Mouse (Mus musculus): Measurements from ENCODE around the gene Ago1. TPM values are rescaled to one million over a fixed set of nuclear protein-coding genes. Genes with fewer than 3 reads are reported as not detected.

Gene Ago1
- 20.1 and 23.4 TPM in 2 replicates for polyA plus RNA-seq (2016; fragmentation: Nextera tagmentation; extraction: Ambion mirVana)

- Histone ChIP-seq H3K4me3 (replicated peaks) (peak within 1 kb of the TSS; percentile 91), H3K27me3 (no peaks in the 10 kb centered on the region), H3K9me3 (no peaks in the 10 kb centered on the region), H3K9ac (peak within 1 kb of the TSS; percentile 94), H3K4me2 (peak within 1 kb of the TSS; percentile 74), H3K27ac (peak within 1 kb of the TSS; percentile 99), H3K4me1 (peaks cover 47% of the 10 kb centered on the region), H3K36me3 (replicated peaks) (no peaks in the 10 kb centered on the region)
- WGBS = under 1% methylated on average over 55 of the region's 55 CpGs
- ATAC-seq (ENCODE audit: low FRiP score) = peak; percentile 82
These were observed at the start of gene Ago1 for GRCm38 (mm10) chr4:126468285-126468901. Gene Ago1, minus strand, starts transcription at chr4:126468583.

GRCm38 (mm10) chr4:126512308-126513066 lies 44.1 kb upstream of the Ago1 start:
- H3K9ac ChIP-seq = no peak overlapping the region
- H3K27ac ChIP-seq = no peak overlapping the region
- H3K36me3 ChIP-seq (replicated peaks) = peaks cover 43% of the 10 kb centered on the region
- H3K4me1 ChIP-seq = no peaks in the 10 kb centered on the region
- H3K4me2 ChIP-seq = no peak overlapping the region
- H3K4me3 ChIP-seq (replicated peaks) = no peak overlapping the region
- ATAC-seq (ENCODE audit: low FRiP score) = no peak
- no peaks in the 10 kb centered on the region for H3K27me3 ChIP-seq
- 83% methylated on average over 6 of the region's 6 CpGs for WGBS
- no peaks in the 10 kb centered on the region for H3K9me3 ChIP-seq

- H3K27ac ChIP-seq = no peak overlapping the region
- no peaks in the 10 kb centered on the region for H3K4me1 ChIP-seq
- H3K27me3 ChIP-seq = no peaks in the 10 kb centered on the region
- H3K4me3 ChIP-seq (replicated peaks) = no peak overlapping the region
- no peaks in the 10 kb centered on the region for H3K9me3 ChIP-seq
- H3K36me3 ChIP-seq (replicated peaks) = peaks cover 40% of the 10 kb centered on the region
- no peak overlapping the region for H3K9ac ChIP-seq
- no peak overlapping the region for H3K4me2 ChIP-seq
- no peak for ATAC-seq (ENCODE audit: low FRiP score)
- 90% methylated on average over 5 of the region's 5 CpGs for WGBS
These were observed 42.6 kb upstream of the Ago1 start for GRCm38 (mm10) chr4:126511013-126511412.

- H3K4me1 ChIP-seq = no peaks in the 10 kb centered on the region
- ATAC-seq (ENCODE audit: low FRiP score) = no peak
- H3K4me2 ChIP-seq = no peak overlapping the region
- H3K9me3 ChIP-seq = no peaks in the 10 kb centered on the region
- no peaks in the 10 kb centered on the region for H3K27me3 ChIP-seq
- 93% methylated on average over 2 of the region's 2 CpGs for WGBS
- H3K9ac ChIP-seq = no peak overlapping the region
- H3K36me3 ChIP-seq (replicated peaks) = peaks cover 40% of the 10 kb centered on the region
- H3K27ac ChIP-seq = no peak overlapping the region
- no peak overlapping the region for H3K4me3 ChIP-seq (replicated peaks)
These were observed 40.7 kb upstream of the Ago1 start for GRCm38 (mm10) chr4:126509072-126509471.

- Histone ChIP-seq H3K4me1 (no peaks in the 10 kb centered on the region), H3K27ac (no peak overlapping the region), H3K9ac (no peak overlapping the region), H3K9me3 (no peaks in the 10 kb centered on the region), H3K4me2 (no peak overlapping the region), H3K36me3 (replicated peaks) (peaks cover 40% of the 10 kb centered on the region), H3K27me3 (no peaks in the 10 kb centered on the region), H3K4me3 (replicated peaks) (no peak overlapping the region)
- ATAC-seq (ENCODE audit: low FRiP score) = no peak
- WGBS = 75% methylated on average over 14 of the region's 14 CpGs
These were observed 39.9 kb upstream of the Ago1 start for GRCm38 (mm10) chr4:126508110-126508899.

- Histone ChIP-seq H3K4me3 (replicated peaks) (no peak overlapping the region), H3K36me3 (replicated peaks) (peaks cover 8% of the 10 kb centered on the region), H3K4me2 (no peak overlapping the region), H3K27me3 (no peaks in the 10 kb centered on the region), H3K9ac (no peak overlapping the region), H3K27ac (no peak overlapping the region), H3K4me1 (no peaks in the 10 kb centered on the region), H3K9me3 (no peaks in the 10 kb centered on the region)
- ATAC-seq (ENCODE audit: low FRiP score) = no peak
- WGBS = 51% methylated on average over 8 of the region's 8 CpGs
These were observed 34.6 kb upstream of the Ago1 start for GRCm38 (mm10) chr4:126502977-126503309.

- no peak overlapping the region for H3K4me3 ChIP-seq (replicated peaks)
- no peak for ATAC-seq (ENCODE audit: low FRiP score)
- peaks cover 8% of the 10 kb centered on the region for H3K36me3 ChIP-seq (replicated peaks)
- no peak overlapping the region for H3K4me2 ChIP-seq
- no peaks in the 10 kb centered on the region for H3K9me3 ChIP-seq
- no peak overlapping the region for H3K9ac ChIP-seq
- no peaks in the 10 kb centered on the region for H3K4me1 ChIP-seq
- no peak overlapping the region for H3K27ac ChIP-seq
- H3K27me3 ChIP-seq = no peaks in the 10 kb centered on the region
- 73% methylated on average over 6 of the region's 6 CpGs for WGBS
These were observed 34.0 kb upstream of the Ago1 start for GRCm38 (mm10) chr4:126502141-126502976.

- no peaks in the 10 kb centered on the region for H3K9me3 ChIP-seq
- no peak overlapping the region for H3K9ac ChIP-seq
- 80% methylated on average over 1 of the region's 1 CpGs for WGBS
- no peak overlapping the region for H3K27ac ChIP-seq
- ATAC-seq (ENCODE audit: low FRiP score) = no peak
- H3K36me3 ChIP-seq (replicated peaks) = peaks cover 6% of the 10 kb centered on the region
- no peak overlapping the region for H3K4me3 ChIP-seq (replicated peaks)
- H3K4me2 ChIP-seq = no peak overlapping the region
- no peaks in the 10 kb centered on the region for H3K4me1 ChIP-seq
- no peaks in the 10 kb centered on the region for H3K27me3 ChIP-seq
These were observed 30.2 kb upstream of the Ago1 start for GRCm38 (mm10) chr4:126498601-126499000.

- 83% methylated on average over 2 of the region's 2 CpGs for WGBS
- no peak overlapping the region for H3K9ac ChIP-seq
- no peaks in the 10 kb centered on the region for H3K9me3 ChIP-seq
- H3K4me1 ChIP-seq = no peaks in the 10 kb centered on the region
- no peak overlapping the region for H3K4me2 ChIP-seq
- no peak for ATAC-seq (ENCODE audit: low FRiP score)
- no peak overlapping the region for H3K27ac ChIP-seq
- peaks cover 10% of the 10 kb centered on the region for H3K36me3 ChIP-seq (replicated peaks)
- H3K27me3 ChIP-seq = no peaks in the 10 kb centered on the region
- H3K4me3 ChIP-seq (replicated peaks) = no peak overlapping the region
These were observed 28.6 kb upstream of the Ago1 start for GRCm38 (mm10) chr4:126496963-126497362.

GRCm38 (mm10) chr4:126495942-126496790 lies 27.8 kb upstream of the Ago1 start:
- Histone ChIP-seq H3K4me3 (replicated peaks) (no peak overlapping the region), H3K4me2 (no peak overlapping the region), H3K9ac (no peak overlapping the region), H3K27ac (no peak overlapping the region), H3K27me3 (no peaks in the 10 kb centered on the region), H3K36me3 (replicated peaks) (peaks cover 10% of the 10 kb centered on the region), H3K4me1 (no peaks in the 10 kb centered on the region), H3K9me3 (no peaks in the 10 kb centered on the region)
- no peak for ATAC-seq (ENCODE audit: low FRiP score)
- 87% methylated on average over 5 of the region's 5 CpGs for WGBS

GRCm38 (mm10) chr4:126495453-126495852 lies 27.1 kb upstream of the Ago1 start:
- Histone ChIP-seq H3K4me2 (no peak overlapping the region), H3K9ac (no peak overlapping the region), H3K36me3 (replicated peaks) (peaks cover 10% of the 10 kb centered on the region), H3K9me3 (no peaks in the 10 kb centered on the region), H3K27ac (no peak overlapping the region), H3K4me1 (no peaks in the 10 kb centered on the region), H3K4me3 (replicated peaks) (no peak overlapping the region), H3K27me3 (no peaks in the 10 kb centered on the region)
- 68% methylated on average over 5 of the region's 5 CpGs for WGBS
- no peak for ATAC-seq (ENCODE audit: low FRiP score)

Data from forebrain, embryonic 12.5 days (tissue).